Mouse (Mus musculus) liver, postnatal 0 days (tissue): Measurements from ENCODE around the gene Slc39a5.

ENCODE experiments used
- CTCF ChIP-seq: sonication (generic); IDR thresholded peaks from 2 replicates; pipeline ENCODE4 v1.5.1; 2016; ENCODE audit warnings: antibody characterized with exemption, low read depth
- EP300 ChIP-seq: IDR thresholded peaks from 2 replicates; pipeline ENCODE4 v1.6.1; 2016; ENCODE audit warnings: antibody characterized with exemption, low read depth, mild to moderate bottlenecking

DNA sequence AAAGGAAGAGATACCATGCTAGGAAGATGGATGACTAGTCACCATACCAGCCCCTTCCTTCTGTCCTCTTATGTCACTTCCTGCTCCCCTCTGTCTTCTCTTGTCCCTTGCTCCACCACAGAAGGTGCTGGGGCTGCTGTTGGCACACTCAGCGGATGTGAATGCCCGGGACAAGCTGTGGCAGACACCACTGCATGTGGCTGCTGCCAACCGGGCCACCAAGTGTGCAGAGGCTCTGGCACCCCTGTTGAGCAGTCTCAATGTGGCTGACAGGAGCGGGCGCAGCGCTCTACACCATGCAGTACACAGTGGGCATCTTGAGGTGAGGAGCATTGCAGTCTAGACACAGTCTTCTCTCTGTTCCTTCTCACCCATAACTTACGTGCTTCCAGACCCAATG is 21.8 kb downstream of the Slc39a5 start:
- TF ChIP-seq EP300 = no peak
- no peak for TF ChIP-seq CTCF
